Mouse (Mus musculus) bone marrow macrophage, adult 2 months (primary cell): ENCODE results near the gene Prdm15.

Experiments
- CTCF ChIP-seq: IDR thresholded peaks from 2 replicates; pipeline ENCODE4 v1.5.1; 2012; ENCODE audit warnings: low read depth, mild to moderate bottlenecking, low read length, moderate library complexity
- POLR2A ChIP-seq: IDR thresholded peaks from 2 replicates; pipeline ENCODE4 v1.6.1; 2012; ENCODE audit warnings: mild to moderate bottlenecking, low read depth, low read length, borderline replicate concordance

GRCm38 (mm10) chr16:97748421-97748820 lies 103.2 kb downstream of the Prdm15 start:
- TF ChIP-seq CTCF (no peak), POLR2A (no peak)
